Mouse (Mus musculus) hindbrain, embryonic 14.5 days (tissue): ENCODE data around the gene Ankrd28. TPM values are rescaled to one million over a fixed set of nuclear protein-coding genes. Genes with fewer than 3 reads are reported as not detected.

Experiments used
- ATAC-seq: fragments of 200-750 bp; cut with Nextera tagmentation; 2 replicates; pipeline ENCODE4 v1.8.0; 2017; ENCODE audit warnings: moderate number of reproducible peaks, mild to moderate bottlenecking, moderate TSS enrichment, moderate library complexity; ENCODE audit not compliant: low FRiP score
- DNase-seq: peaks from one replicate; pipeline ENCODE4 v3.0.0-alpha.2; 2015; ENCODE audit warnings: low spot score
- H3K27ac ChIP-seq: fragments of 300-500 bp; sonication (generic); 2 replicates; pipeline ENCODE4 v1.5.1; 2014; ENCODE audit warnings: mild to moderate bottlenecking, moderate library complexity
- H3K27me3 ChIP-seq: fragments of 300-500 bp; sonication (generic); 2 replicates; pipeline ENCODE4 v1.6.1; 2014; ENCODE audit warnings: mild to moderate bottlenecking, low read length, mixed read lengths; ENCODE audit not compliant: control insufficient read depth, insufficient read depth
- H3K36me3 ChIP-seq: fragments of 300-500 bp; sonication (generic); replicated peaks from 2 replicates; pipeline ENCODE4 v1.6.1; 2014; ENCODE audit not compliant: control insufficient read depth, insufficient read depth
- H3K4me1 ChIP-seq: fragments of 300-500 bp; sonication (generic); replicated peaks from 2 replicates; pipeline ENCODE4 v1.6.1; 2014; ENCODE audit warnings: antibody characterized with exemption, low read length, mixed read lengths; ENCODE audit not compliant: control insufficient read depth, insufficient read depth
- H3K4me2 ChIP-seq: fragments of 300-500 bp; sonication (generic); replicated peaks from 2 replicates; pipeline ENCODE4 v1.6.1; 2014; ENCODE audit warnings: mild to moderate bottlenecking, moderate library complexity
- H3K4me3 ChIP-seq: fragments of 300-500 bp; sonication (generic); replicated peaks from 2 replicates; pipeline ENCODE4 v1.5.1; 2014; ENCODE audit warnings: mild to moderate bottlenecking, low read length
- H3K9ac ChIP-seq: fragments of 300-500 bp; sonication (generic); 2 replicates; pipeline ENCODE4 v1.6.1; 2014
- H3K9me3 ChIP-seq: fragments of 300-500 bp; sonication (generic); 2 replicates; pipeline ENCODE4 v1.6.1; 2016; ENCODE audit warnings: low read length; ENCODE audit not compliant: control insufficient read depth
- WGBS: fragments of 180-500 bp; shearing (Covaris S2); extraction: QIAGEN DNeasy Blood & Tissue Kit; methylation state at CpG from one replicate; pipeline ENCODE4 v1.1.7; 2014; 5-methylcytosine and 5-hydroxymethylcytosine counted together
- polyA plus RNA-seq: library from polyadenylated mRNA; unstranded; fragments of >200 nt; fragmentation: Nextera tagmentation; extraction: Ambion mirVana; gene quantifications from 2 replicates; pipeline ENCODE4 v1.2.1, GENCODE M21; 2014

The Ankrd28 gene
- polyA plus RNA-seq, 1 experiment from 2014 or later, result 15.3 TPM

DNA sequence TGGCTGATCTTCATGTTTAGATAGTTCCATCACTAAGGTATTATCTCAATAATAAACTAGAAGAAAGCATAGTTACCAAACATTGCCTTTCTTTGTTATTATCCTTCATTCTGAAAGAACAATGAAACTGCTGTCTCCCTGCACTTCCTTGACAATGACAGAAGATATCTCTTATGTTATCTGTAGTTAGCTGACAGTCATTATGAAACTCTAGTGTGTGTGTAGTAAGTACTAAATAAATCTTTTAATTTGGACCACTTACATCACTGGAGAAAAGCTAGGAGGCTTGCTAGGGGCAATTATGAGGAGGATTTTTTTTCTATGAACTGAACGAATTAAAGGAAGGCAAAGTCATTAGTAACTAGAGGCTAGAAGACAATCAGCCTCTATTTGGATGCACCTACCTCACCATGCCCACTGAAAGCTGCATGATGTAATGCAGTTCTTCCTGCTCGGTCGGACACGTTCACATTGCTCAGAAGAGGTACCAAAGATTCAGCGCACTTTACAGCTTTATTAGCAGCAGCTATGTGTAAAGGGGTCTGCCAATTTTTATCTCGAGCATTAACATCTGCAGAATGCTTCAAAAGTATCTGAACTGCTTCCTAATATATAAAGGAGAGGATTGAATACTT, 82.1 kb downstream of the Ankrd28 start:
- 85% methylated on average over 6 of the region's 6 CpGs for WGBS
- ATAC-seq (no peak), DNase-seq (no peak)
- H3K27ac ChIP-seq, result no peak overlapping the region
- no peak overlapping the region for H3K9ac ChIP-seq
- H3K4me3 ChIP-seq, result no peak overlapping the region
- H3K27me3 ChIP-seq, result no peaks in the 10 kb centered on the region
- H3K4me2 ChIP-seq, result no peak overlapping the region
- H3K9me3 ChIP-seq, result no peaks in the 10 kb centered on the region
- H3K4me1 ChIP-seq, result no peaks in the 10 kb centered on the region
- peaks cover 29% of the 10 kb centered on the region for H3K36me3 ChIP-seq

DNA sequence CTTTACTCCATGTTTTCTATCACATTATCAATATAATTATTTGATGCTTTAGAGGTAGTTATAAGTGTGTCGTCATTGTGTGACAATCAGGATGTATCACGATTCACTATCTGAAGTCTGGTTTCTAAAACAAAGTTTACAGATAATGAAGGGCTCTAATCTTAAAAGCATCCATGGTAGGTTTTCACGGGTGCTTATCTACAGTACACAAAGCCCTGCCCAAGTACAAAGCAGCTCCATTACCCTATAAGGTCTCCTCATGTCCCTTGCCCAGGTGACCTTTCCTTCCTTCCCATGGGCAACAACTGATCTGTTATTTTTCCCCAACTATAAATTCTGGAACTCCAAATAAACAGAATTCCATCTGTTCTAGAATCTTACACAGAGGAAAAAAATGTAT, 87.9 kb downstream of the Ankrd28 start:
- ATAC-seq, result no peak
- Histone ChIP-seq H3K9ac (no peak overlapping the region), H3K4me2 (no peak overlapping the region), H3K27ac (no peak overlapping the region), H3K4me3 (no peak overlapping the region), H3K4me1 (no peaks in the 10 kb centered on the region), H3K9me3 (no peaks in the 10 kb centered on the region), H3K36me3 (peaks cover 58% of the 10 kb centered on the region), H3K27me3 (no peaks in the 10 kb centered on the region)
- no peak for DNase-seq
- 90% methylated on average over 3 of the region's 3 CpGs for WGBS

DNA sequence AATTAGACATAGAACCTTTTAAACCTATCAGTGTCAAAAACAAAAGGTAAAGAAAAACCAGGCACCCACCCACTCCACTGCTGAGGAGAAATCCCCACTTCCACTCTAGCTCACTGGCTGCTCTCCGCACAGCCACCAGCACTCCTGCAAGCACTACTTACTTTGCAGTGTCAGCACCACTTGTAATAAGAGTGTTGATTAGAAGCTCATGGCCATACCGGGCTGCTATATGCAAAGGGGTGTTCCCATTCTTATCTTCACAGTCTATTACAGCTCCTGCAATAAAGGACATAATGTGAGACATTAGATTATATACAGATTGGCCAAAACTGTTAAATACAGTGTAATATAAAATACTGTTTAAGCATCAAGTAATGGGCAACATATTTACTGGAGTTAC, 95.6 kb downstream of the Ankrd28 start:
- Histone ChIP-seq H3K27ac (no peak overlapping the region), H3K4me2 (no peak overlapping the region), H3K36me3 (peaks cover 39% of the 10 kb centered on the region), H3K4me1 (no peaks in the 10 kb centered on the region), H3K27me3 (no peaks in the 10 kb centered on the region), H3K4me3 (no peak overlapping the region), H3K9me3 (no peaks in the 10 kb centered on the region), H3K9ac (no peak overlapping the region)
- WGBS, result 89% methylated on average over 2 of the region's 2 CpGs
- no peak for ATAC-seq
- no peak for DNase-seq

DNA sequence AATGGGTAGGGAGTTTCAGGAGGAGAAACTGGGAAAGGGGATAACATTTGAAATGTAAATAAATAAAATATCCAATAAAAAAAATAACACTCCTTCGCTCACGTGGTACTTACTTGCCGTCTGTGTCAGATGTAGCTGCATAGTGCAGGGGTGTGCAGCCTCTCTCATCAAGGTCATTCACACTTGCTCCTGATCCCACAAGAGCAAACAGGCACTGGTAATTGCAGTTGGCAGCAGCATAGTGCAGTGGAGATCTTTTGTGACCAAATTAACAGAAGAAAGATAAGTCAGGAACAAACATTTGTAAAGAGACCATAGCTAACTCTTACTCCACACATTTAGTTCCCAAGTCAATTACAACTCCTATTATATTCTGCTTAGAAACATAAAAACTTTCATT, 102.9 kb downstream of the Ankrd28 start:
- DNase-seq (no peak), ATAC-seq (no peak)
- no peaks in the 10 kb centered on the region for H3K4me1 ChIP-seq
- H3K9ac ChIP-seq, result no peak overlapping the region
- 91% methylated on average over 3 of the region's 3 CpGs for WGBS
- H3K9me3 ChIP-seq, result no peaks in the 10 kb centered on the region
- H3K27ac ChIP-seq, result no peak overlapping the region
- no peak overlapping the region for H3K4me3 ChIP-seq
- peaks cover 35% of the 10 kb centered on the region for H3K36me3 ChIP-seq
- H3K4me2 ChIP-seq, result no peak overlapping the region
- H3K27me3 ChIP-seq, result no peaks in the 10 kb centered on the region

DNA sequence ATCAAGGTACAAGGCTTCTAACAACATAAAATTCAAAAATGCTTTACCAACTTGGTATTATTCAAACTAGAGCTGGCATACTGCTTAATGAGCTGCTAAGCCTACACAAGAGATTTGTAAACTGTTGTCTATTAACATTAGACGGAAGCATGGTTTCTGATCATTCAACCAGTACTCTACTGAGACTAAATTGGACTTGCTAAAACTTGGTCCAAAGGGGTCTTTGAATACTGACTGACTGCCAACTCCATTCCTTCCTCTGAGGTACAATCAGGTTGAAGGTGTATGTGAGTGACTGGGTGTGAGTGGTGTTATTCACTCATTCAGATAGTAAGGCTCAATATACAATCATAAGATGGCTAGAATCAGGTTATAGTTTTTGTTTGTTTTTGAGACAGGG, 107.7 kb downstream of the Ankrd28 start:
- Histone ChIP-seq H3K36me3 (peaks cover 48% of the 10 kb centered on the region), H3K4me1 (no peaks in the 10 kb centered on the region), H3K4me3 (no peak overlapping the region), H3K27me3 (no peaks in the 10 kb centered on the region), H3K27ac (no peak overlapping the region), H3K9me3 (no peaks in the 10 kb centered on the region), H3K4me2 (no peak overlapping the region), H3K9ac (no peak overlapping the region)
- WGBS, result 93% methylated on average over 1 of the region's 1 CpGs
- no peak for DNase-seq
- no peak for ATAC-seq

DNA sequence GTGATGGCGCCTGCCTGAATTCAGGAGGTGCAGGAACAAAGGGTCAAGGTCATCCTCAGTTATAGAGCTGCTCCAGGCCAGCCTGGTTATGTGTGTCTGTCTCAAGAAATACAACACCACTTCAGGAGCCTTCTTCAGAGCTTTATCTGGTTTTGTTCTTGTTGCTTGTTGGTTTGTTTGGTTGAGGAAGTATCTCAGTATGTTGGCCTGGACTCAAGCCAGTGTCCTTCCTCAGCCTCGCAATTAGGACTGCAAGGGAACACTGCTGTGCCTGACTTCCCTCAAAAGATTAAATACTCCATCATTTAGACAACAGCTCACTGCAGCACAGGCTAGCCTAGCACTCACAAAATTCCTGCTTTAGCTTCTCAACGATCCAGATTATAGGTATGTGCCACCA, 109.2 kb downstream of the Ankrd28 start:
- Histone ChIP-seq H3K9ac (no peak overlapping the region), H3K36me3 (peaks cover 51% of the 10 kb centered on the region), H3K4me2 (no peak overlapping the region), H3K27ac (no peak overlapping the region), H3K27me3 (no peaks in the 10 kb centered on the region), H3K4me3 (no peak overlapping the region), H3K4me1 (no peaks in the 10 kb centered on the region), H3K9me3 (no peaks in the 10 kb centered on the region)
- 89% methylated on average over 3 of the region's 3 CpGs for WGBS
- DNase-seq (no peak), ATAC-seq (no peak)

DNA sequence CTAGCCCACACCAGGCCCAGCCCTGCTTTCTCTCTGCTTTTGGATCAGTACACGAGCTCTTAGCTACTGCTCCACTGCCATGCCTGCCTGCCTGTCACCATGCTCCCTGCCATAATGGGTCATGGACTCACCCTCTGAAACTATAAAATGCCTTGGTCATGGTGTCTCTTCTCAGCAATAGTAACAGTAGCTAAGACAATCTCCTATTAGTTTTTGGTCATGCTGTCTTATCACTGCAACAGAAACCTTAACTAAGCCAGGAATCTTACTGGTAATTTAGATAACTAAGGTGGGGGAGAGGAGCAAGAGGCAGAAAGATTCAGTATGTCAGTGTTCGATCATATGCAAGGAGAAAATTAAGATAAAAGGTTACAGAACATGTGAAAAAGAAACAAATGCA, 112.1 kb downstream of the Ankrd28 start:
- no peak overlapping the region for H3K4me2 ChIP-seq
- no peaks in the 10 kb centered on the region for H3K9me3 ChIP-seq
- H3K4me3 ChIP-seq, result no peak overlapping the region
- WGBS, result 98% methylated on average over 2 of the region's 2 CpGs
- no peaks in the 10 kb centered on the region for H3K27me3 ChIP-seq
- no peaks in the 10 kb centered on the region for H3K4me1 ChIP-seq
- DNase-seq (no peak), ATAC-seq (no peak)
- no peak overlapping the region for H3K27ac ChIP-seq
- H3K9ac ChIP-seq, result no peak overlapping the region
- peaks cover 71% of the 10 kb centered on the region for H3K36me3 ChIP-seq

DNA sequence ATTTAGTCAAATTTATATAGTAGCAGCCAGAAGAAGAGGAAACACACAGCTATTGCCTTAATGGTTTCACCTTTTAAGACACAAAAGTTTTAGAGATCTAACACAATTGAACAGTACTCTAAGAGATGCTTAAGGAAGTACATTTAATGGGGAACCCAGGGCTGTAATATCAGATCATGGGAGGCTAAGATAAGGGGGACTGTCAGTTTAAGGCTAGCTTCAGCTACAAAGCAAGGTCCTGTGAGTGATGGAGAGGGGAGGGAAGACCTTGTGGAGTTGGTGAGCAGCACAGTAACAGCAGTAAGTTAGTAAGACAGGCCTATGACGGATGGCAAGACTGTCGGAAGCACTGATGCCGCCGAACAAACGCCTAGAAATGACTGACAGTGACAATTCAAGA, 113.1 kb downstream of the Ankrd28 start:
- WGBS, result 95% methylated on average over 5 of the region's 5 CpGs
- peaks cover 81% of the 10 kb centered on the region for H3K36me3 ChIP-seq

DNA sequence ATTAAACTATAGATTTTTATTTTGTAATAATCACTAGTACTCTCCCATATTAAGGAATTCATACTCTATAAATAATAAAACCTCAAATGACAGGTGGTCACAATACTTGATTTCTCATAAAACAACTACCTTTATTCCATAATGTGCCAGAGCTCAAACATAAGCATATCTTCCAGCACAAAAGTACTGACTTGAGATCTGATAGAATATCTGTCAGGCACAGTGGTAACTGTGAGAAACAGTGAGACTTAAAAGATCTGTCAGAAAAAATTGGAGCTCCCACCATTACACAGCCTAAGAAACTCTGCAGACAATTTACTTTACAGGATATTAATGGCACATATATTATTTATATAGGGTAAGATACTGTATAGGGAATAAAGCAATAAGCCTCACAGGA, 114.8 kb downstream of the Ankrd28 start:
- H3K4me1 ChIP-seq, result no peaks in the 10 kb centered on the region

More for the DNA sequence above, 113.1 kb downstream of the Ankrd28 start:
- Histone ChIP-seq H3K4me3 (no peak overlapping the region), H3K4me1 (no peaks in the 10 kb centered on the region), H3K27me3 (no peaks in the 10 kb centered on the region), H3K4me2 (no peak overlapping the region), H3K9me3 (no peaks in the 10 kb centered on the region), H3K27ac (no peak overlapping the region), H3K9ac (no peak overlapping the region)
- DNase-seq (no peak), ATAC-seq (no peak)

DNA sequence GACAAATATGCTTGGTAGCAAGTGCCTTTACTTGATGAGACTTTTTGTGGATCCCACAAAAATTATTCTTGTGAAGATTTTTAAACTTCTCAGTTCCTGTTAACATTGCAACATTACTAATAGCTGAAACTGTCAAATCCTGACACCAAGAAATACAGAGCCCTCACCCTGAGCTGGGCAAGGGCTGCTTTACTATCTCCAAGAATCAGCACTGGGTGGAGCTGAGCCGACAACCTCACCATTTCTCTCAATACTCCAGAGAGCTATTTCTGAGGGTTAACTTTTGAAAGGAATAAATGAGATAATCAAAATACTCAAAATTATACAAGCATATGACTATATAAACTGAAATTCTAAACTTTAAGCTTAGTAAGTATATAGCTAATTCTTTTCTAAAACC, 121.1 kb downstream of the Ankrd28 start:
- Histone ChIP-seq H3K9me3 (no peaks in the 10 kb centered on the region), H3K4me3 (no peak overlapping the region), H3K36me3 (peaks cover 72% of the 10 kb centered on the region), H3K4me2 (no peak overlapping the region), H3K4me1 (no peaks in the 10 kb centered on the region), H3K9ac (no peak overlapping the region), H3K27ac (no peak overlapping the region), H3K27me3 (no peaks in the 10 kb centered on the region)
- no peak for DNase-seq
- 91% methylated on average over 1 of the region's 1 CpGs for WGBS
- no peak for ATAC-seq

More for the DNA sequence above, 114.8 kb downstream of the Ankrd28 start:
- no peak overlapping the region for H3K4me3 ChIP-seq
- H3K9ac ChIP-seq, result no peak overlapping the region
- H3K4me2 ChIP-seq, result no peak overlapping the region
- no peaks in the 10 kb centered on the region for H3K9me3 ChIP-seq
- H3K27ac ChIP-seq, result no peak overlapping the region
- H3K27me3 ChIP-seq, result no peaks in the 10 kb centered on the region
- DNase-seq, result no peak
- ATAC-seq, result no peak
- peaks cover 83% of the 10 kb centered on the region for H3K36me3 ChIP-seq
